Mouse (Mus musculus) 3134 (cell line): ENCODE measurements around the gene Zp3r.
"Not testable (repeated sequence)": the region's sequence is repeated elsewhere in the genome, so short reads cannot be mapped to it uniquely, and the experiment has no call there.

Source experiments
- DNase-seq: peaks from one replicate; pipeline ENCODE4 v3.0.0-alpha.2; 2011; ENCODE audit warnings: low spot score; ENCODE audit not compliant: insufficient read length; ENCODE audit errors: extremely low read depth

The Zp3r gene

DNA sequence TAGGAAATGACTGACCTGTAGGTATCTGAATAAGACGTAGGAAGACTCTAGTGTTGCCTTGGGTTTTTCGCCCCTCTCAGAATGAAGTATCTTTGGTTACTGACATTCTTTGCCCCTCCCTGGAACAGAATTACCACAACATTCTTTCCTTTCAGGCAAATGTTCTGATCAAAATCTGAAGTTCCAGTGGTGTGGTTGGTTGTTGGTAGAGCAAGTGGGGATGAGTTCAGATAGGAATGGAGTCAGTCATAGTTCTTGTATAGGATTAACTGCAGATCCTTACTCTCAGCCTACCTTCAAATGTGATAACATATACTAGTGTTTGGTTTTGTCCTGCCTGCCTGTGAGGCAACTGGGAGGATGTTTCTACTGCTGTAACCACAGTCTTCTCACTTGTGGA lies at the start of gene Zp3r:
TSS of gene Zp3r (minus strand) at position 101 of the 400 bp plus-strand sequence.
- no peak for DNase-seq

DNA sequence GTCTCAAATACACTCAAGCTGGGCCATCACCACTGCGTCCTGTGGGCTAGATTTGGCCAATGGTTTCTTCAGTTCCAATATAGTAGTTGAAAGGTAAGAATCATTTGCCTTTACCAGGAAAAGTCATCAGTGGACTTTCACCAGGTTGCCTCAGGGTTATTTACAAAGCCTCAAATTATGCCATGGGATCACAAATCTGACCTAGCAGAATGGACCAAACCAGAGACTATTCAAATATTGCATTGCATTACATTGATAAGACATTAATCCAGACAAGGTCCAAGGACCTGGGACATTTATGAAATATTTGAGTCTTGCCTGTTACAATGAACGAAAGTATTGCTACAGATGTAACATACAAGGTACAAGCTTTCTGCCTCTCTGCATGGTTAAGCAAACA lies 49.1 kb upstream of the Zp3r start:
- no peak for DNase-seq

DNA sequence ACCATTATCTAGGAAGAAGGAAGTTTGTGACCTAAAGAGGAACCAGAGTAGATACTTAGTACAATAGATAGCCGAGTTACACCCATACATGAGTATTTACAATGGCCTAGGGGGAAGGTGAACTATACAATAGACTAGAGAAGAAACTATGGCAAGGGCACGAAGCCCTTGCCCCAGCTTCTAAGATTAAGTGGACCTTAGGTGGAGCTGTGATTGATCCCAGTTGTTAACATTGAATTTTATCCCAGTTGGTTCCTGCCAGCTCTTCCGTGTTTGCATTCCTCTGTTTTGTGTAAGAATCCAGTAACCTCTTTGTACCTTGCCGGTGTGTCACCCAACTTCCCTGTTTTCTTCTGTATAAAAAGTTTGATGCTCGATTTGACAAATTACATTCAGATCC lies 34.2 kb upstream of the Zp3r start:
- not testable (repeated sequence) for DNase-seq

DNA sequence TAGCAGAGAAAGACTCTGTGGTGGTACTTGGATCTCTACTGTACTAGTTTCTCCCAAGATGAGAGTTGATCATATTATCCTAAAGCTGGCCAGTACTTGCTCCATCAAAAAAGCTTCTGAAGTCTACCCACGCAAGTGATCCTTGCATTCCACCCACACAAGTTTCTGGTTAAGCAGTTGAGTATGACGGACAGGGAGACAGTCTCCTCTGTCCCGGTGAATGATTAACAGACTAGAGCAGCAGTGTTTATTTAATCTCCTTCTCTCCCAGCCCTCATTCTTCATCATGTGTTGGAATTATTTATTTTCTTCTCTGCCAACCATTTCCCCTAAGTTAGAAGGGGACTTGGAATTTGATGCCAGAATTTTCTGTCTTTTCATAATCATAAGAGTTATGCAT lies 32.0 kb upstream of the Zp3r start, which contains the start of gene C4bp:
TSS of gene C4bp (minus strand) at position 179 of the 400 bp plus-strand sequence.
- DNase-seq: no peak

GRCm38 (mm10) chr1:130659641-130660040 lies 30.2 kb upstream of the Zp3r start:
- not testable (repeated sequence) for DNase-seq

GRCm38 (mm10) chr1:130644103-130644502 lies 14.7 kb upstream of the Zp3r start:
- no peak for DNase-seq

DNA sequence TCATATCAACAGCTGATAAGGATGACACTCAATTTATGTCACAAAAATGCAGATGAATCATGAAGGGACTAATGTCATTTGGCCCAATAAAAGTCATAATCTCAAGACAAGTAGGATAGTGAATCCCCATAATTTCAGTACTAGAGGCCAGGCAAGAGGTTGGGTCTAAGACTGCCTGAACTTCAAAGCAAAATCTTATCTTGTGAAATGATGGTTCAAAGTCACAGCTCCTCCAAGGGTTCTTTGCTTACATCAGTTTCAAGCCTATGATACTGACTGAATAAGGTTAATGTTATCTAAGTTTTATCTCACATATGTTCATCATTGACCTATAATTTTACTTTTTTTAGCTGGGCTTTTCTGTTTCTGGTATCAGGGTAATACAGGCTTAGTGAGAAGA lies 11.5 kb upstream of the Zp3r start:
- DNase-seq: no peak

DNA sequence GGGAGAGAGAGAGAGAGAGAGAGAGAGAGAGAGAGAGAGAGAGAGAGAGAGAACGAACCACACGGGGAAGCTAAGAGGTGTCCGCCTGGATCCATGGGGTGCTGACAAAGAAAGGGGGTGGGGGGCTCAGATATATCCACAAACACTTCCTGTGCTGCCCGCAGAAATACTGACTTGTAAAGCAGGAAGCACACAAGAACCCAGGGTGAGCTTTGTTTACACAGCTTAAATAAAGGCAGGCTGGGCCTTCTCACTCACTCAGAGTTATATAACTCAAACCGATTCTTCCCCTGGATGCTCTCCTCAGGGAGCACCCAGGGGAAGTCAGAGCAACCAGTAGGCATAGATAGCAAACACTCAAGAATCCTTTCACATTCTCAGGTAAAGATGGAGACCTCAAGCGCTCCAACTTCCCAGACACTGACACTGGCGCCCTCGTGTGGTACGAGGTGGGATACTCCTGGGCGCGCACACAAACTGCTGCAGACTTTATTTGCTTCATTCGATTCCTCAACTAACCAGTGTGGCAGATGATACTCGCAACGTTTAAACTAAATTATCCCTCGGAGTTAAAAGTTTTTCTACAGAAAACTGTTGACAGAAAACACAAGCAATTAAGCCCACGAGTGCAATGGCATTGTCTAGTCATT lies 4.5 kb upstream of the Zp3r start:
- DNase-seq: peak; percentile 8

DNA sequence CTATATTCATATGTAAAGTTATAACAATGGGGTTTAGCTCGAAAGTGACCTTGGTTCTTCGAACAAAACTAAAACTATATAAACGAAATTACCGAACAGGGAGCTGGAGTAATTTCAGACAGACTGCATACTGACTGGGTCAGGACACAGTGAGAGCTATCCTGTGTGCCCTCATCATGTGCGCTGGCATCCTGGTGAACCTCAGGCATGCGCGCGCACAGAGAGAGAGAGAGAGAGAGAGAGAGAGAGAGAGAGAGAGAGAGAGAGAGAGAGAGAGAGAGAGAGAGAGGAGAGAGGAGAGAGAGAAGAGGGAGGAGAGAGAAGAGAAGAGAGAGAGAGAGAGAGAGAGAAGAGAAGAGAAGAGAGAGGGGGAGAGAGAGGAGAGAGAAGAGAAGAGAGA lies 3.9 kb upstream of the Zp3r start:
- DNase-seq: no peak

DNA sequence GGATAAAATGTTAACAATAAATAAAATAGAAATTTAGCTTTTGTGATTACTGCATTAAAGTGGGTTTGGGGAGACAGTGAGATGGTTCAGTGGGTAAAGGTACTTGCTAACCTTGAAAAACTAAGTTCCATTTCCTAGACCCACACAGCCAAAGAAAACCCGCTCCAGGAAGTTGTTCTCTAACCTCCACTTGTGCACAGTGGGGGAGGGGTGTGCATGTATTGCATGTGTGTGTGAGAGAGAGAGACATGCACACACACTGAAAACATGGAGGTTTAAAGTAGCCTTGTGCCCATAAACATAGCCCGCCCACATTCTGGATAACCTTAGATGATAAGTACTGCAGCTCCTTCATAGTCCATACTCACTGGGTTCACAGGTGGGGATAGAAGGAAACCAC lies 33.1 kb downstream of the Zp3r start:
- no peak for DNase-seq

DNA sequence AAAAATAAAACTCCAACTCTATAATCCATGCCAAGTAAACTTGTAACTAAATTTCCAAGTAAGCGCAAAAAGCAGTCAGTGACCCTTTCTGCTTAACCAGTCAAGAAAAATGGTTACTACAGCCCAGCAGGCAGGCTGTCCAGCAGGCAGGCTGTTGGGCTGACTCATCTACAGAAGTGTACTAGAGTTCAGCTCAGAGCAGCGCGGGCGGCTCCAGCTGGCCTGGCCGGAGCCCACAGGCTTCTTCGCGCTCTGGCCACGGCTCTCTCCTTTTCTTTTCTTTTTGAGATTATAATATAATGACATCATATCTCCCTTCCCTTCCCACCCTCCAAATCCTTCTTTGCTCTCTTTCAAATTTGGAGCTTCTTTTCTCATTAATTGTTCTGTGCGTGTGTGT lies 40.8 kb downstream of the Zp3r start:
- DNase-seq: peak; percentile 5

GRCm38 (mm10) chr1:130576389-130576788 lies 53.0 kb downstream of the Zp3r start:
- DNase-seq: no peak

- no peak for DNase-seq
Observed at GRCm38 (mm10) chr1:130575962-130576361, 53.5 kb downstream of the Zp3r start.

- DNase-seq: no peak
Observed at GRCm38 (mm10) chr1:130551407-130552249, 77.8 kb downstream of the Zp3r start.

- no peak for DNase-seq
Observed at GRCm38 (mm10) chr1:130550242-130551167, 78.9 kb downstream of the Zp3r start.

- DNase-seq: no peak
Observed at GRCm38 (mm10) chr1:130549698-130550097, 79.7 kb downstream of the Zp3r start.

- no peak for DNase-seq
Observed at GRCm38 (mm10) chr1:130549160-130549559, 80.3 kb downstream of the Zp3r start.

DNA sequence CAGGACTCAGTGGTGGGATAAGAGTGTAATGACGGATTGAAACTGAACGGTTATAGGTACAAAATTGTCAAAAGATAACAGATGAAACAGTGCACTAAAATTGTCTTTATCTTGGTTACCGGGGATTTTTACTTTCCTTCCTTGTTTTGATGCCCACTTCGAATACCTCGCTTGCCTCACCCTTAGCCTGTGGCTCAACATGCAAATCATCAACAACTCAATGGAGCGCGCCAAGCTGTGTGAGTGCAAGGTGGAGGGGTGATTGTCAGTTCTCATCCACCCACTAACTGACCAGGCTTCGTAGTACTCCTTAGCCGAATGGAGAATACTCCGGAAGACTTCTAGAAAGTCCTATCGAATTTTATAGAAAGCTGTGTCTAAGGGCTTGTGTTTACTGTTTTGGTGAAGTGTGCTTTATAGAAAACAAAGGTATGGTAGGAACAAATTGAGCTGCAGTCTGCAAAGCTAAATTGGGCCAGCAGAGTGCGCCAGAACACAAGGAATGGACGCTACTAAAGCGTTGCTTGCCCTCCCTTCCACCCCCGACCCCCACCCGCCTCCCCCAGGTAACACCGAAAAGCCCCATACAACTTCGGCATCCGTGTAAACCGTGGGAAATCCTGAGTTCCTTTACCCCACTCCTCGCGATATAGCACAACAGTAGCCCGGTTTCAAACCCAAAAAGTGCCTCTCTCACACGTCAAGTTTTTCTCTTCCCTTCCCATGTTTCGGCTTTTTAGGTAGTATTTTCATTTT lies 81.6 kb downstream of the Zp3r start:
- DNase-seq: peak; percentile 7
